Mouse (Mus musculus) lung, postnatal 4 days (tissue): Measurements from ENCODE around the gene Dnal1.

ENCODE experiments used
- DNase-seq, 2 experiments: peaks; one replicate each; pipeline ENCODE4 v3.0.0; 2021

The Dnal1 gene

DNA sequence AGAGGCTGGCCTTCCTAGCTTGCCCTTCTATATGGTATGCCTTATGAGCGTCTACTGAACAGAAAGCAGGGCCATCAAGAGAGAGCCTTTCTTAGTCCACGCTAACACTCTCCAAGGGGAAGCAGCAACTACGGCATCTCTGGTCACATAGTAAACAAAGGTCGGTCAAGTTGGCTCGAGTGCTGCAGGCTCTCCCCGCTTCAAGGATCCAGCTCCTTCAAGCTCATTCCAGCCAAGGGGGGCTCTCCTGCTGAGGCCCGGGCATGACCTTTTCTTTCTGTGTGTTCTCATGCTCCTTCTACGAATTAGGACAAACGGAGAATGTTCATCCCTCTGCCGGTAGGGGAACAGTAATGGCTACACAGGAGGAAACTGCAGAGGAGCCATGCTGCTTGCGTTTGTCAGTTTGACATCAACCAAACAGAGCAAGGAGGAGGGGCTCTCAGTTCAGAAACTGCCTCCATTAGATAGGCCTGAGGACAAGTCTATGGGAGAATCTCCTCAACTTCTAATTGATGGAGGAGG is 49.5 kb downstream of the Dnal1 start:
- no peak for DNase-seq

DNA sequence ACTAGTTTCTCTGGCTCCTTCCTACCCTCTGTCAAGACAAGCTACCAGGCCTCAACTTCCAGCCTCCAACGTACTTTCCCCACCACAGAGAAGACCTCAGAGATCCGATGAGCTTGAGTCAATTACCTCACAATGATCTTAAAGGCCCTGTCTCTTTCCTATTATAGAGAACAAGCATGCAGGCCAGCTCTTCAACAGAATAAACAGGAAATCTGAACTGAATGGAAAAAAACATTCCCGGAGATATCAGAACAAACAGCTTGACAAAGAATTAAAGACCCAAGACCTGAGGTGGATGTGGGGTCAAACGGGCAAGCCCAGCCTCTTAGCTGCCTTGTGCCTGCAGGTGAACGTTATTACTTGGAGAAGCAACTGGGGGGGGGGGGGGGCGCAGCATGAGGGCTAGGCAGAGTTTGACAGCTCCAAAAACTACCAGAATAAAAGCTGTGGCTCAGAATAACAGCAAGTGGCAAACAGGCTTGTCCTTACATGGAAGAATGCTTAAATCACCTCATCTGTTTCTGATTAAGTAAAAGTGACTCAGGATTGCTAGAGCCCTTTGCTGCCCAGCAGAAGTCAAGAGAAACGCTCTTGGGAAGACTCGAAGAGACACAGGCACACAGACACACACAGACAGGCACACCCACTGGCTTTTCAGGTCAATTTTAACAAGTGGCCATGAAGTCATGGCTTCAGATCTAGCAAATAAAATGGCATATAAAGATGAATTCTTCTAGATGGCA is 51.6 kb downstream of the Dnal1 start:
- no peak for DNase-seq

DNA sequence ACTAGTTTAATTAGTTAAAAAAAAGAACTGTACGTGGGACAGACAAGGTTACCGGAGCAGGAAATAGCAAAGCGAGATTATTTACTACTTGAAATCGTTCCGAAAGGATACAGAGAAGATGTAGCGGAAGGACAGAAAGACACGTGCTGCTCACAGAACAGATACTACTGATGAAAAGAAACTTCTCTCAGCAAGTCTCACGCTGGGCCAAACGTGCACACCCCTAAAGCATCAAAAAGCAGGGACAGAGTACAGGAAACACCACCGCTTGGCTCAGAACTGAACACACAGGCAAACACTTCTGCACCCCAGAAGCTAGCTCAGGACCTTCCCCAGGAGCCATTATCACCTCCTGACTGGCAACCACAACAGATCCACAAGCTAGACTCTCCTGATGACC is 56.4 kb downstream of the Dnal1 start:
- DNase-seq: peak in 1 of 2 experiments; percentile 16

DNA sequence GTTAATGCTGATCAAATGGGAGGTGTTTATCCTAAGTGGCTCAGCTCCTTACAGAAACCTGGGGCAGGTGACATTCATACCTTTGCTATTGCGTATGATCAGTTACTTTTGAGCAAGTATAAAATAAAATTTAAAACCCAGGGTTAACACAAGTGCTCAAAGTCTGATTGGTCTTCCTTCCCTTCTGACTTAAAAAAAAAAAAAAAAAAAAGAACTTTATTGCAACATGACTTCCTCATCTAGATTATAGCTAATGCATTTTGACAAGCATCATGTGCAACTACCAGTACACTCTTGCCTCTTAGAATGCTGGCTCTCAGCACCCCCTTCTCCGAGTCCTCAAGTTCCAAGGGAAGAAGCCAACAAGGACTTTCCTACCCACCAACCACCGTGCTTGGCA is 58.0 kb downstream of the Dnal1 start:
- peak in 1 of 2 experiments; percentile 21 for DNase-seq

DNA sequence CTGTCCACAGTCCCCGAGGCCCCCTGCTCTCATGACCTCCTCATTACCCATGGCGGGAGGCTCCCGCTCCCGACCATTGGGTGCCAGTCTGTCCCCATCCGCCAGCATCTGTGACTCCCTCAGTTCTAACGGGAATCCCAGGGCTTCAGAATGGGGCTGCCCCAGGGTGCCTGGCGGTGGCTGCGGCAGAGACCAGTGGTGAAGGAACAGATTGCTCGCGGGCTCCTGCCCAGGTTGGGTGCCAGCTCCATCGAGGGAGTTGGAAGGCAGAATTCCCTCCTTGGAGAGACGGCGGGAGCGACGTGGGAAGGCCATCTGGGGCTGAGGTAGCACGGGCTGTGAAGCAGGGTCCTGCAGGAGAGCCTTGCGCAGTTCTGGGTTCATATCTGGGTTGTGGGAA is 58.7 kb downstream of the Dnal1 start:
- no peak for DNase-seq

DNA sequence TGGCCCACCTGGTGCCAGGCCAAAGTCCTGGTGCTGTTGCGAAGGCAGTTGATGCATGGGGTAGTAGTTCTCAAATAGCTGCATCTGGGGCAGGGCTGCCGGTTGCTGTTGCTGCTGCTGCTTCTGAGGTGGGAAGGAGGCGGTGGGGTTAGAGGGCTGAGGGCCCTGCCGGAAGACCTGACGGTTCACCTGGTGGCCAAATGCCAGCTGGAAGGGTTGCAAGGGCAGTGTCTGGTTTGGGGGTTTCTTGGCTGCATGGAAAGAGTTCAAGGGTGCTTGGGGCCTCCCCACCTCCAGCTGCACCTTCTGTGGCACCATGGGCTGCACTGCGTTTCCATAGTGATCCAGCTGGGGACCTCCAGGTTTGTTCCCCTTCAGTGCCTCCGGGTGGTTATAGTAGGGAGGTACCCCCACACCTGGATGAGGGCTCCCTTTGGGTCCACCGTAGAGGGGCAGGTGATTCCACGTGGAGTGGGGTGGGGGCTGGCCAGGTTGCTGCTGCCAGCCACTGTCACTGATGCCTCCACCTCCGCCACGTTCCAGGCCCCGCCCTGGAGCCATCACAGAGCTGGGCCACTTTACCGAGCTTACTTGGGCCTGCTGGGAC is 59.2 kb downstream of the Dnal1 start:
- peak in 1 of 2 experiments; percentile 30 for DNase-seq

DNA sequence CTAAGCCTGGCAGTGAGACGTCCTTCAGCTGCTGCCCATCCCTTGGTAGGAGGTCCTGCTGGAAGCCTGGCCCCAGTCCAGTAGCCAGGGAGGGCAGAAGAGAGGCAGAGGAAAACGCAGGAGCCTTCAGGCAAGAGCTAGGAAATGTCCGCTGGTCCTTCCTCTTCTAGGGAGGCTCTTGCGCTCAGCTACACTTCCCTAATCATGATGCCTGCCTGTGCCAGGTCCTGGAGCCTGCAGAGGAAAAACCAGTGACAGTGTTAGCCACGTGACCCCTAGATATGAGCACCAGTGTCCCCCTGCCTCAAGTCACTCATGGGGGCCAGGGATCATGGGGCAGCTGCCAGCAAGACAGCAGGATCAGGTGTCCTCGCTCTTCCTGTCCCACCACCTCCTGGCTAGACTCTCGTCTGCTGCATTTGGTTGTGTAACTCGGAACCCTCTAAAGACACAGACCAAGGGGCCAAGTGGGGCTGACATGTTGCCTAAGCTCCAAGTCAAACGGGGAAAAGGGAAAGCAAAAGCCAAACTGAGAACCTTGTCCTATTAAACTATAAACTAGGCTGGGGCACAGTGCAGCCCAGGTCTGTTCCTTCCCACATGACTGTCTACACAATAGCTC is 60.1 kb downstream of the Dnal1 start:
- peak; percentile 69 to 85 for DNase-seq

DNA sequence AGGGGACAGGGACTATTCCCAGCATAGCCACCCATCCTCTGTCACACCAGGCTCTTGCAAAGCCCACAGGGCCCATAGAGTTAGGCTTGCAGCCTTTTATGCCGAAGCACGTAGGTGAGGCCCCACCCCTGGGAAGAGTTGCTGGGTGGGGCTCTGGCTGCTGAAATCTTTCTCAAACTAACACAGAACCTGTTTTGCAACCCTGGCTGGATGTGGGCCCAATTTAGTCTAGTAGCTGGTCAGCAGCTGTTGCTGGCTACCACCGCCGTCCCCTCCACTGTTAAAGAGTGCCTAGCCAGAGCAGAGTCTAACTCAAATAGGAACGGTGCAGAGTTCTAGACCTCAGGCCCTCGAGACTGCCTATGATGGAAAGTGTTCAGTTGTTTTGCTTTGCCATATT is 60.7 kb downstream of the Dnal1 start:
- DNase-seq: peak; percentile 88 to 91

DNA sequence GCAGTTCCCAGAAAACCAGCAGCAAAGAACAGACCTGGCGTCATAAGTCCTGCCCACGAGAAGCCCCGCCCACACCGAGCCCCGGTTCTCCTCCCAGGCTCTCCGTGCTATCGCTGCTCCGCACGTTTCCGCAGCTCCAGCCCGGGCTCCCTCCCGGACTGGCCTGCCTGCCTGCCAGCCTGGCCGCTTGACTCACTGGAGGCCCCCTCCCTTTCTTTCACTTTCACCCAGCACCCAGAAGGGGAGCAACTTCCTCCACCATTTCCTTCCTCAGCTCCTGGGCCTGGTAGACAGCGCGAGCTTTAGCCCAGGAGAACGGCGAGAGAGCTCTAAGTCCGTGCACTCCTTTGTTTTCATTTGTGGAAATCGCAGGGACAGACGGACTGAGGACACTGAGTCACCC is 61.5 kb downstream of the Dnal1 start:
- DNase-seq: peak; percentile 91 to 94

DNA sequence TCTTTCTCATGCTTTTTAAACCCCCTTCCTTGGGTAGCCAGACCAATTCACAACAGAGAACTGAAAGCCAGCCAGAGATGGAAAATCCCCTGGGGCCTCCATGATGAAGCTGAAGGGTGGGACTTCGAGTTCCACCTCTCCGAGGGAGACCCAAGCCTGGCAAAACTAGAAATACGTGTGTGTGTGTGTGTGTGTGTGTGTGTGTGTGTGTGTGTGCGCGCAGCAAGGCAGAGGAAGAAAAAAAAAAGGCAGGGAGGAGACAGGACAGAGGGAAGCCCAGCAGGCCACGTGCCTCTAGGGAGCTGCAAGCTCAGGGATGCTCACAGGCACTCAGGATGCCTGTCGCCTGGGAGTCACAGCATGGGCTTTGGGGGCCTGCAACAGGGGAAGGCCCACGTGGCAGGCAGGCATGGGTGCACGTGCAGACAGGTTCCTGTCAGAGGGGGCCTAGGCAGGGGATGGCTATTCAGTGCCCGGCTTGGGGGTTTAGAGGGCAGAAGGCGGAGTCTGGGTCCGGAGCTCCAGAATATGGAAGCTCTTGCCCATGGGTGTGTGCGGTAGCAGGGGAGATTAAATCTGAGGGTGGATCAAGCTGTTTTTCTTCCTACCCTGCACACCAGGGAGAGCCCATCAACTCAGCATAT is 62.1 kb downstream of the Dnal1 start:
- peak; percentile 44 to 49 for DNase-seq

DNA sequence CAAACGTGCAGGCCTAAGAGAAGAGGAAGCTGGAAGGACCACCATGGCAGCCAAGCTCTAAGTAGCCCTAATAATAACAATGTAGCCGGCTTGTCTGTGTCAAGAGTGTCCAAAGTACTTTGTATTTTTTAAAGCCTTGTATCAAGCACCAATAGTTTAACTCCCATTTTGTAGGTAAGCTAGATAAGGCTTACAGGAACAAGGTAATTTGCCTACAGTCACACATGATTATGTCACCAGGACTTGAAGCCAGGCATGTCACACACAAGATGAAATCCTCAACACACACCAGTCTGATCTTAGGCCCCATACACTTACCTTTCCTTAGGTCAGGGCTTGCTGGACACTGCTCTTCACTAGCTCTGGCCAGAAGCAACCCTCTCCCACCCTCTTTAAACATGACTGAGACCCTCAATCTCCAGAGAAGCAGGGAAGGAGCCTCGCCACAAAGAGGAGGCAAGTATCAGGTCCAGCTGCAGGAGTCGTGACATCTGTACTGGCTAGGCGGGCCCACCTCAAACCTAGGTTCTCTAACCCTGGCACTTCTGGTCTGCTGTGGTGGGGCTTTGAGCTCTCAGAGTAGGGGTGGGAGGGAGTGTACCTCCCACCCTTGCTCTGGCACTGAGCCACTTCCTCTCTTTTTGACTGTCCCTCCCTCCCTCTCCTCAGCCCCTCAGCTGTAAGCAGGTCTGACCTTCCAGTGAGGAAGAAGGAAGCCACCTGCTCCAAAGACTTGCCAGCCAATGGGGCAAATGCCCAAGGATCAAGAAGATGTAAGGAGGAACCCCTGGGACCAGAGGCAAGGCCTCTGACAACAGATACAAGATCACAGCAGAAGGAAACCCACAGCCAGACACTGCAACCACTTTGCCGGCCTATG is 63.0 kb downstream of the Dnal1 start:
- peak in 1 of 2 experiments; percentile 47 for DNase-seq

DNA sequence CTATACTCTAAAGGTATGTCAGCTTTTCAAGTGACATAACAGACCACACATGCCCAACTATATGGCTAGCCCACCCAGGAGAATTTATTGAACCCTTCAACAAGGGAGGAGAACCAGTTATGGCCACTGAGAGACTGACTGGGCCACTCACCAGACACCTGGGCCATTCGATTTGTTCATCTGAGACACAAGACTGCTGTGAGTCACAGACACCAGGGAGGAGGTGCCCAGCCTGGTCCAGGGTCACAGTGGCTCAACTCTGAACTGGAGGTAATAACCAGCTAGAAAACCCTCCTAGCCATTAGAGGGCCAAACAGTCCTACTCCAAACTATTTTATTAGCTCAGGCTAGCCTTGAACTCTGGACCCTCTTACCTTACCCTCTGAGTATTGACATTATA is 63.9 kb downstream of the Dnal1 start:
- DNase-seq: no peak

DNA sequence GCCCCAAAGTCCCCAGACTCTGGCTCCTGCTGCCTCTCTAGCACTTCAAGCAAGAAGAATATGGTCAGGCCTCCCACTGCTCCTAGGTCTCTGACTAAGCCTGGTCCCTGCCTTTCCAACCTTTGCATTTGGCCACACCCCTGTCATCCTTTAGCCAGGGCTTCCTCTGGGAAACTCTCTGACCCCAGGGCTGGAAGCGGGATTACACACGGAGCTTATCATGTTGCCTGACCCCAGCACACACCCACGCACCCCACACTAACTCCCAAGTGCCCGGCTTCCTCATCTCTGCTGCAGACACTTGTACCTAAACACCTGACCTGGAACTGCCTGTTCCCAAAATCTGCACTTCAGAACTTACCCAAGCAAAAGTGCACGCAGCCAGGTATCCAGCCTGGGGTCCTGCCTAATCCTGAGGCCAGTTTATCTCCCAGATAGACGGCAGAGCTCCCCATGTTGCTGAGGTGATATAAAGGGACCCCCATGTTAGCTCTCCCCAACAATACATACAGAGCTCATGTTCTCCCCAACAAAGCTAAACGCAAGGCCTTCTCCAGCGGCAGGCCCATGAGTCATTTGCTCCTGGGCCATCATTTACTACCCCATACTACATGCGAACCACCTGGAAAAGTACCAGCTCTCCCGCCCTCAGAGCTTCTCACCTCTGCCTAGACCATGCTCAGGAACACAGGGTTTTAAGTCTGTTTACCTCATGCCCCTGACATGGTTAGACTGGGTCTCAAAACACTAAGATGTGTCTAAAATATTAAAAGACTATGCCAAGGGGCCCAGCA is 64.7 kb downstream of the Dnal1 start:
- DNase-seq: no peak

DNA sequence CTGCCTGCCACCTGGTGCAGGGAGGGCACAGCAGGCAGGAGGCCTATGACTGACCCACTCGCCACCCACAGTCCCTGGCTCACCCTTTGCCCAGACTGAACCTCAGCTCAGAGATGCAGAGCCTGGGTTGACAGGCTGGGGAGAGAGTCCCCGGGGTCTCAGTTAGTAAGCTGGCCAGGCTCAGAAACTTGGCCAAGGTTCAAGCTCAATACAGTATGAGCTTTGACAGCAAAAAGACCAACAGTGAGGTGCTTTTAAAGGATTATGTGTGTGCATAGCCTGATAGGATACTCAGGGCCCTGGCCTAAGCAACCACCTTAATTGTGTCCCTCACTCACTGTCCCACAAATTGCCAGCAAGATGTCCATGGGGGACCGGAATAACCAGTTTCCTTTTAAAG is 65.9 kb downstream of the Dnal1 start:
- no peak for DNase-seq

DNA sequence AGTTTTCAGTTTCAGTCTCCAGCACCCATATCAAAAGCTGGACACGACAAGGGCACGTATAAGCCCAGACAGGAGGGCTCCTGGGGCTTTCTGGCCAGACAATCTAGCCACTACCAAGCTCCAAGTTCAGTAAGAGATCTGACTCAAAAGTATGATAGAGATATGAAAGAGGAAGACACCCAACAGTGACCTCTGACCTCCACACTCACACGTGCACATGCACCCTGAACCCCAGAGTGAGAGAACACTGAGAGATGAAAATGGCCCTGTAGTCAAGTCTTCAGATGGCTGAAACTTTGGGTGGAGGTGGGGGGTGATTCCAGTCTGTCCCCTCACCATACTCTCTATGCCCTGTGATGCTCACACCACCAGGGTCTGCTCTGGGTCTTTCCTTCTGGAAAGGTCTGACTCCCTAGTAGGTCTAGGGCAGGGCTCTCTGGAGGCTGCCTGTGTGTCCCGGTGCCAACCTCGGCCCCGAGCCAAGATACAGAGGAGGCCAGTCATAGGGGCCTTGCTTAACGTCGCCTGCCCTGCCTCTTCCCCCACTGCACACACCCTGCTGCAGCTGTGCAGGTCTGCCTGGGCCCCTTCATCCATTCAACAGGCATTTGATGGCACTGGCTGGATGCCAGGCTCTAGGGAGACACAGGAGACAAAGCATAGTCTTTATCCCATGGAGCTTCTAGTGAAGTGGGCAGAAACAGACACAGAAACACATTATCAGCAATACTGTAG is 66.7 kb downstream of the Dnal1 start:
- DNase-seq: peak; percentile 85 to 93

DNA sequence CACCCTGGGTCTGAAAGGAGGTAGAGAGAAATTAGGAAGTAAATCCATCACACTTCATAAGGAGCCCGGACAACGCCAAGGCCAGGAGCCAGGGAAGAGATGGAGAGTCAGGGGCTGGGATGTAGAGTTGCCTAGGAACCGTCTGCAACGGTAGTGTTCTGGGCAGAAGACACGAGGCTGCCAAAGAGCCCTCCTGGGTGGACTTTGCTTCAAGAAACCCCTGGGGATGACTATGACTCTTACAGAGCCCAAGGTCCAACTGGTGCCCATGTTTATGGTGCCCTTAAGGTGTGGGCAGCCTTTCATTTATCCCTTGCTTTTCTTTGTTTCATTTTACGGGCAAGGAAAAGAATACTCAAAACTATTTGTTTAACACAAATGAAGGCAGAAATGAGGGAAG is 67.8 kb downstream of the Dnal1 start:
- DNase-seq: no peak

DNA sequence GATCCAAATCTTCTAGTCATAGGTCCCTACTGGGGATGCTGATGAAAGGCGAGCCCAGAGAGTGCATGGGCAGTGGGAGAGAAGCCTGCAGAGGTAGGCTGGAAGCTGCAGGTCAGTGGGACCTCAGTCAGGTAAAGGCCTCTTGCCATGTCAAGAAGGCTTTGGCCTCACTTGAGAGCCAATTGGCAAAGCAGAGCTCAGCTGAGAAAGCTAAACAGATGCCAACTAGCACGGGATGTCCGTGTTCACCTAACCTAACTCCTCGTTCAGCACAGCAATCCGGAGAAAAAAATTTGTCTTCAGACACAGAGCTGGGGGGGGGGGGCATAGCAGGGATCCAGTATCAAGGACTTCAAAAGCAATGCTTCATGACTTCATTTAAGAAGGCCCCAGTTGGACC is 70.8 kb downstream of the Dnal1 start:
- DNase-seq: no peak

DNA sequence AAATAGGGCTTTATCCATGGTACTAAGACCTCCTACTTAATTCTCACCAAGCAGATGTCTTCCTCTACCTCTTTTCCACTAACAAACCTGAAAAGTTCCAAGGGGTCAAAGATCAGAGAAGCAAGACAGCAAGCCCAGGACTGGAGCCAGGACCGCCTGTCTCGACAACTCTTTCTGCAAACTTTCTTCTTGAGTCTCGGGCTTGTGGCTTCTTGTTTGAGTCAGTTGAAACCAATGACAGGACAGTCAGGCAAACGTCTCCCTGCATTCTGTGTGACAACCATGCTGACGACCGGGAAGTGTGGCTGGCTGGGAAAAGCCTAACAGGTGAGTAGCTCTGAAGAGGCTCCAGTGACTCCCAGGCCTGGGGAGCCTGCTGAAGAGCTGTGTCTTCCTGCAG is 71.4 kb downstream of the Dnal1 start:
- DNase-seq: no peak

DNA sequence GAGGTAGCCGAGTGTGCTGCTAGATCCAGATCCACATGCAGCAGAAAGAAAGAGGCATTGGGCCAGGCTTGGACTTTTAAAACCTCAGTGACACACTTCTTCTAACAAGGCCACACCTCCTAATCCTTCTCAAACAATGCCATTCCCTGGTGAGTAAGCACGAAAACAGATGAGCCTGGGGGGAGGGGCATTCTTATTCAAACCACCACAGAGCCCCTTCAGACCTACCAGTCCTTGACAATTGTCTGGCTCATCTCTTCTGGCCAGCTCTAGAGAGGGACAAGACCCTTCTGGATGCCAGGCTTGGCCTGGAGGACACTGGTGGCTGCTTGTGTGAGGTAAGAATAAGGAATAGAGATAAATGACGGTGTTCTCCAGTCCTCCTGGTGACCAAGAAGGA is 72.4 kb downstream of the Dnal1 start:
- no peak for DNase-seq

DNA sequence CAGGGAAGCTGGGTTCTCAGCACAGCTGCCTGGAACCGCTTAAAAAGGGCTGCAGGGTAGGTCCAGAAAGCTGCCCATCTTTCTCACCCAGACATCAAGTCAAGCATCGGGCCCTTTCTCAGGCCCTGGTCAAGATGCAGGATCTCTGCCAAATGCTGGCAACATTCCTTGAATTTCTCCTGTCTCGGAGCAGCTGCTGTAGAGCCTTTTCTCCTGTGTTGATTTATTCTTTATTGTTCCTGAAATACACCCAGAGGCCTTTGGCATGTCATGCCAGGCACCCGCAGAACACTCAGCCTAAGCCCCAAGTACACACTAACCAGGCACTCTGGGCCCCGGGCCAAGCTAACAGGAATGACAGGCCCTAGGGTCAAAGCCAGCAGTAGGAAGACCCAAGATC is 72.8 kb downstream of the Dnal1 start:
- peak; percentile 80 to 91 for DNase-seq
